Mouse (Mus musculus): ENCODE results near the gene Cilp. TPM values are rescaled to one million over a fixed set of nuclear protein-coding genes. Genes with fewer than 3 reads are reported as not detected.
"Not testable (repeated sequence)": the region's sequence is repeated elsewhere in the genome, so short reads cannot be mapped to it uniquely, and the experiment has no call there.

Cilp gene
- polyA plus RNA-seq, 1 experiment from 2014 or later: 1.5 TPM

DNA sequence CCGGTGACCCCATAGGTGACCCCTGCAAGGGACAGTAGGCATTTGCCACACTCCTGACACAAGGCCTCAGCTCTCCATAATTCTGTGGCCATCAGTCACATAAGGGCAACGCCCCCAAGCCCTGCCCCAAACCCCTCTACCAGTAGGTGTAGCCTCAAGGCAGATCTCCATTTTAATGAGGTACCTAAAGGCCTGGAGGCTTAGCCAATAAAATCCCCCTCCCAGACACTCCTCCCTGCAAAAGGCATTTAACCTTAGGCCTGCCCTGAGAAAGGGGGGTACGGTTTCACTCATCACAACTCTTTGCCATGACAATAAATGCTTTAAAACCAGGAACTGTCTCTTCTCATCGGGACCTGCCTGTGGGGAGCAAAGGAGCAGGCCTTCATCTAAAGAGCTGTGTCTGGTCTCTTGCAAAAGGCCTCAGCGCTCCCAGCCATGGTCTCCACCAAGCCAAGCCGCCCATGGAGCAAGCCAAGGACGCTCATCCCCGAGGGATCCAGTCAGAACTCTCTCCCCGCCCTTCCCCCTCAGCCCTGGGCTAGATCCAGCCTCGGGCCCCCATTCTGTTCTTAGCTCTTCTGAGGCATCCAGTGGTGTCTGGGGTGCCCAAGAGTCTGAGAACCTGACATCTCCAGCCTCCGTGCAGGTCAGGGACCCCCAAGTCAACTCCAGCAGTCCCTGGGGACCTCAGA, 8.9 kb upstream of the Cilp start:
- Histone ChIP-seq H3K4me2 (replicated peaks) (no peak overlapping the region), H3K9ac (no peak overlapping the region), H3K27ac (no peak overlapping the region), H3K27me3 (replicated peaks) (no peaks in the 10 kb centered on the region), H3K36me3 (no peaks in the 10 kb centered on the region), H3K9me3 (no peaks in the 10 kb centered on the region), H3K4me3 (replicated peaks) (no peak overlapping the region), H3K4me1 (replicated peaks) (no peaks in the 10 kb centered on the region)
- no peak for ATAC-seq
- WGBS: 72% methylated on average over 11 of the region's 11 CpGs

DNA sequence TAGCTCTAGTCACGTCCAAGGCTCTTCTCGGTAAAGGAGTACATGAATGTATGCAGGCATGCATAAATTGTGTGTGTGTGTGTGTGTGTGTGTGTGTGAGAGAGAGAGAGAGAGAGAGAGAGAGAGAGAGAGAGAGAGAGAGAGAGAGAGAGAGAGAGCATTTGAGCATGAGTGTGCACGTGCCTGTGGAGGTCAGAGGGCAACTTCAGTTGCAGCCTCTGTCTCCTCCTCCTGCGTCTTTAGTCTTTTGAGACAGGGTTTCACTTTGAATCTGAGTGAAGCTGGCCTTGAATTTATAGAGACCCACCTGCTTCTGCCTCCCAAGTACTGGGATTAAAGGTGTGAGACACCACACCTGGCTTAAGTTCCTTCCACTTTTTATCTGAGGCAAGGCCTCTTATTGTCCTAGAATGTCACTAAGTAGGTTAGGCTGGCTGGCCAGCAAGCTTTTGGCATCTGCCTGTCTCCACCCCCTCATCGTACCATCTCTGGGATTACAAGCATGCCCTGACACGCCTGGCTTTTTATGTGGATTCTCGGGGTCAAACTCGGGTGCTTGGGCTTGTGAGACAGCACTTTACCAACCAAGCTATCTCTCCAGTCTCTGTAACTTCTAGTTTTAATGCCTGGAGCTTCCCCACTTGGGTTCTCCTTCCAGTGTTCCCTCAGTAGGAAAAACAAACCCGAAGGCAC, 7.6 kb upstream of the Cilp start:
- no peak overlapping the region for H3K4me2 ChIP-seq (replicated peaks)
- H3K4me3 ChIP-seq (replicated peaks): no peak overlapping the region
- no peaks in the 10 kb centered on the region for H3K36me3 ChIP-seq
- H3K27me3 ChIP-seq (replicated peaks): no peaks in the 10 kb centered on the region
- no peak for ATAC-seq
- H3K4me1 ChIP-seq (replicated peaks): no peaks in the 10 kb centered on the region
- no peak overlapping the region for H3K9ac ChIP-seq
- 73% methylated on average over 9 of the region's 9 CpGs for WGBS
- no peaks in the 10 kb centered on the region for H3K9me3 ChIP-seq
- no peak overlapping the region for H3K27ac ChIP-seq

DNA sequence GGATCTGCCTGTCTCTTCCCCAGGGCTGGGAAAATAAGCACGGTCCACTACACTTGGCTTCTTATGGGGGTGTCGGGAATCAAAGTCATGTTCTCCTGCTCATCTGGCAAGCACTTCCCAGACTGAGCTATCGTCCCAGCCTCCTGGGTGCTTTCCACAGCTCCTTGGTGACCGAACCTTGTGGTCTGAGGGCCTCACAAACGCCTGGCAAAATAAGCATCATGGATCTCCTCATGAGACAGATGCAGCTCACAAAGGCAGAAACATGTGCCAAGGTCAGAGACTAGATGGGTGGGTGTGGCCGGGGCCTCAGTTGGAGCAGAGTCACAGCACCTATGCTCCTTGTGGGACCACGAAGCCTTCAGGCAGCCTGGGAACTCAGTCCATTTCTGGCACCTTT, 5.6 kb upstream of the Cilp start:
- H3K36me3 ChIP-seq: no peaks in the 10 kb centered on the region
- no peak overlapping the region for H3K27ac ChIP-seq
- 80% methylated on average over 7 of the region's 7 CpGs for WGBS
- no peak for ATAC-seq
- H3K4me3 ChIP-seq (replicated peaks): no peak overlapping the region
- H3K4me1 ChIP-seq (replicated peaks): 0 out of 2 replicates have a peak, but pooled peaks cover under 1% of the 10 kb centered on the region
- no peak overlapping the region for H3K9ac ChIP-seq
- no peaks in the 10 kb centered on the region for H3K9me3 ChIP-seq
- no peak overlapping the region for H3K4me2 ChIP-seq (replicated peaks)
- H3K27me3 ChIP-seq (replicated peaks): no peaks in the 10 kb centered on the region

DNA sequence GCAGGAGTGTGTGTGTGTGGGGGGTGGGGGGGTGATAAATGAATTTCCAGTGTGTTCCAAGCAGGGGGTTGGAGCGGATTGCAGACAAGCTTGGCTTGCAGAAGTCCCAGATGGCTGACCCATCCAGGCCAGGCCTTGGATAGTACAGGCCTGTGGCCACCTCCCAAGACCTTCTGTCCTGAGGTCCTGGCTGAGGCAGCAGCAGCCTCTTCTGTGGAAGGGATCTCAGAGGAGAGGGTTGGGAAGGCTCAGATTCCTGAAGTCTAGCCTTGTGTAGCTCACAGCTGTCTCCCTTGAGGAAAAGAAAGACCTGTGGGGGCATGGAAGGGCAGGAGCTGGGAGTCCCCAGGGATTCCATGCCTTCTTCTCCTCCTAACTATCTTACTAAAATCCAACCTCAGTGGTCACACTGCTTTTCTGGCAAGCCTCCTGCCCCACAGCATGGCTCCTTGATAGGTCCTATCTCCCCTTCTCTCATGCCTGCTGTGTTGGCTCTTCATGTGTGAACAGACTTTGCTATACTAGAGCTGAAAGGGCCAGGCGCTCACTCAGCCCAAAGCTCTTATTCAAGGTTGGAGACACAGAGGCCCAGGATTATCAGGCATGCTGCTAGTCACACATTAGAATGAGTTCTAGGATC, 3.3 kb upstream of the Cilp start:
- 91% methylated on average over 2 of the region's 2 CpGs for WGBS
- Histone ChIP-seq H3K9me3 (no peaks in the 10 kb centered on the region), H3K4me3 (replicated peaks) (no peak overlapping the region), H3K9ac (no peak overlapping the region), H3K27ac (no peak overlapping the region), H3K27me3 (replicated peaks) (no peaks in the 10 kb centered on the region), H3K36me3 (no peaks in the 10 kb centered on the region), H3K4me1 (replicated peaks) (peaks cover 11% of the 10 kb centered on the region; the same call in 1 of the 2 replicates), H3K4me2 (replicated peaks) (no peak overlapping the region)
- ATAC-seq: no peak

DNA sequence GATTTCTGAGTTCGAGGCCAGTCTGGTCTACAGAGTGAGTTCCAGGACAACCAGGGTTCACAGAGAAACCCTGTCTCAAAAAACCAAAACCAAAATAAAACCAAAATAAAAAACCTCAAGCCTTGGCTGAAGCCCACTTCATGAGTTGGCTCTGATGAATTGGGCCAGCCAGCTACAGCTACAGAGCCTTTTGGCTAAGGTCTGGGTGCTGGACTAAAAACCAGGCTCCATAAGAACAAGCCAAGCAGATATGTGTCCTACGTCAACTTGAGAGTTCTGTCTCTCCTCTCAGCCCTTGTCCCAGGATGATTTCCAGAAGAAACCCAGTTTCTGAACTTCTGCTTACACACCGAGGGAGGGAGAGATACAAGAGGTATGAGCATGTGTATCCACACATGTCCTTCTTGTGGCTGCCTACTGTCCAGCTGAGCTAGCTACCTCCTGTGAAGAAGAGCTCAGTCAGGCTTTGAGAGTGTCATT, 2.3 kb upstream of the Cilp start:
- no peak overlapping the region for H3K4me2 ChIP-seq (replicated peaks)
- H3K36me3 ChIP-seq: no peaks in the 10 kb centered on the region
- H3K27ac ChIP-seq: no peak overlapping the region
- no peak overlapping the region for H3K9ac ChIP-seq
- H3K27me3 ChIP-seq (replicated peaks): no peaks in the 10 kb centered on the region
- no peak for ATAC-seq
- 91% methylated on average over 3 of the region's 3 CpGs for WGBS
- no peak overlapping the region for H3K4me3 ChIP-seq (replicated peaks)
- H3K4me1 ChIP-seq (replicated peaks): peaks cover 14% of the 10 kb centered on the region; the same call in 1 of the 2 replicates
- H3K9me3 ChIP-seq: no peaks in the 10 kb centered on the region

DNA sequence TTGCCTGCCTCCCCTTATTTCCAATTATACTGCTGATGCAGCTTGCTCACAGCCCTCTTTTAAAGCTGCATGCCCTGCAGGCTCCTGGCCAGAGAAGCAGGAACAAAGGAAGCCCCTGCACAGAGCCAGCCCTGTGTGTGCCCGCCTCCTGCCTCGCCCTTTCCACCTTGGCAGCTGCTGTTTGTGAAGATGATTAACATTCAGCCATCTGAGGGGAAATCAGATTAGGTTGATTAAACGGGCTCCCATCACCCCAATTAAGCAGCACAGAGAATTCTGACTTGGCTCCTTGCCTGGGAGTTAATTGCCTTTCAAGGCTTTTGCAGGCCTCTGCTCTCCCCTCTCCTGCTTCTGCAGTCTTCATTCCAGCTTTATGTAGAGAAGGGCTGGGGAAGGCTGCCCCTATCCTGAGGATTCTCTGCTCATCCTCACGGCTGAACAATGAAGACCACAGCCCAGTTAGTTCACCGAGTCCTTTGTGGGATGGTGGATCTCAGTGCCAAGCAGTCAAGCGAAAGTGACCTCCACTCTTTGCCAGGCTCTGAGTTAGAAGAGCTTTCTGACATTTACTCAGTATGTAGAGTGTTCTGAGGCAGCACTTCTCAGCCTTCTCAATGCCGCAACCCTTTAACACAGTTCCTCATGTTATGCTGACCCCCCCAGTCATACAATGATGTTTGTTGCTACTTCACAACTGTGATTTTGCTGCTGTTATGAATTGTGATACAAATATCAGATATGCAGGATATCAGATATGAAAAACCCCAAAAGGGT, 2.9 kb downstream of the Cilp start:
- Histone ChIP-seq H3K4me1 (replicated peaks) (peaks cover 20% of the 10 kb centered on the region; the same call in 1 of the 2 replicates), H3K4me3 (replicated peaks) (no peak overlapping the region), H3K9me3 (no peaks in the 10 kb centered on the region), H3K27ac (no peak overlapping the region; the same call in 1 of the 2 replicates), H3K36me3 (no peaks in the 10 kb centered on the region), H3K4me2 (replicated peaks) (no peak overlapping the region), H3K27me3 (replicated peaks) (no peaks in the 10 kb centered on the region), H3K9ac (no peak overlapping the region)
- WGBS: 52% methylated on average over 7 of the region's 7 CpGs
- peak; percentile 75 for ATAC-seq

DNA sequence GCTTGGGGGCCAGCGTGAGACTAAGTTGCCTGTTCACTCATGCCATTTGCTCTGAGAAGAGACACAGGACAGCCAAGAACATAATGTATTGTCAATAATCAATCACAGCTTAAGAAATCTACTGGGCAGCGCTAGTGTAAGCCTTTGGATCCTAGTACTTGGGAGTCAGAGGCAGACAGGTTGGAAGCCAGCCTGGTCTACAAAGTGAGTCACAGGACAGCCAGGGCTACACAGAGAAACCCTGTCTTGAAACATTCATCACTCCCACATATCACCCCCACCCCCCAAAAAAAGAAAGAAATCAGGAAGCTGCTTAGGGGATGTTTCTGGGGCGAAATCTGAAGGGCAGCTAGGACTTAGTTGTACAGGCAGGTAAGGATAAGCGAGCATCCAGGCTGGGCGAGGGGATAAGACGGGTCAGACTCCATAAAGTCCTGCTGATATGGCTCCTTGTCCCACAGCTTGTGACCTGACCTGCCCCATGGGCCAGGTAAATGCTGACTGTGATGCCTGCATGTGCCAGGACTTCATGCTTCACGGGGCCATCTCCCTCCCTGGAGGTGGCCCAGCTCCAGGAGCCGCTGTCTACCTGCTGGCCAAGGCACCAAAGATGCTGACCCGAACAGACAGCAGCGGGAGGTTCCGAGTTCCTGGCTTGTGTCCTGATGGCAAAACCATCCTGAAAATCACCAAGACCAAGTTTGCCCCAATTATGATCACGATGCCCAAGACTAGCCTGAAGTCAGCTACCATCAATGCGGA, 8.2 kb downstream of the Cilp start:
- H3K4me1 ChIP-seq (replicated peaks): 0 out of 2 replicates have a peak, but pooled peaks cover 2% of the 10 kb centered on the region
- no peaks in the 10 kb centered on the region for H3K36me3 ChIP-seq
- no peaks in the 10 kb centered on the region for H3K9me3 ChIP-seq
- no peak overlapping the region for H3K9ac ChIP-seq
- 88% methylated on average over 13 of the region's 13 CpGs for WGBS
- H3K27ac ChIP-seq: no peak overlapping the region
- ATAC-seq: no peak
- H3K4me3 ChIP-seq (replicated peaks): no peak overlapping the region
- H3K4me2 ChIP-seq (replicated peaks): no peak overlapping the region
- H3K27me3 ChIP-seq (replicated peaks): no peaks in the 10 kb centered on the region

DNA sequence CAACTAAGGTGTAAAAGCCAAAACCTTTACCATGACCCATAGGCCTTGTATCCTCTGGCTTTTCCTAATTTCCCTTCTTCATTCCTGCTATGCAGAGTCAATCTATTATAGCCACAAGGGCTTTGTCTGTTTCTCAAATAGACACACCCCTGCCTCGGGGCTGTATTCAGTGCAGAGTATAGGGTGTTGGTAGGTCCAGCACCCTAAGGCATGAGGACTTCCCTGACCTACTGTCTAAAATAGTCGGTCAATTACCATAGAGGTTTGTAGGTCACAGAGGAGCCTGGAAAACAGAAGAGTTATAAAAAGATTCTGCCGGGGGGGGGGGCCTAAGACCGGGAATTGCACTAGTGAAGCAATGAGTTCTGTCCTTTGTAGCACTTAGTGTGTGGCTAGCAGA, 8.9 kb downstream of the Cilp start:
- Histone ChIP-seq H3K9ac (no peak overlapping the region), H3K27ac (no peak overlapping the region), H3K36me3 (no peaks in the 10 kb centered on the region), H3K9me3 (no peaks in the 10 kb centered on the region), H3K27me3 (replicated peaks) (no peaks in the 10 kb centered on the region), H3K4me1 (replicated peaks) (no peaks in the 10 kb centered on the region), H3K4me3 (replicated peaks) (no peak overlapping the region), H3K4me2 (replicated peaks) (no peak overlapping the region)
- 74% methylated on average over 4 of the region's 4 CpGs for WGBS
- ATAC-seq: no peak

DNA sequence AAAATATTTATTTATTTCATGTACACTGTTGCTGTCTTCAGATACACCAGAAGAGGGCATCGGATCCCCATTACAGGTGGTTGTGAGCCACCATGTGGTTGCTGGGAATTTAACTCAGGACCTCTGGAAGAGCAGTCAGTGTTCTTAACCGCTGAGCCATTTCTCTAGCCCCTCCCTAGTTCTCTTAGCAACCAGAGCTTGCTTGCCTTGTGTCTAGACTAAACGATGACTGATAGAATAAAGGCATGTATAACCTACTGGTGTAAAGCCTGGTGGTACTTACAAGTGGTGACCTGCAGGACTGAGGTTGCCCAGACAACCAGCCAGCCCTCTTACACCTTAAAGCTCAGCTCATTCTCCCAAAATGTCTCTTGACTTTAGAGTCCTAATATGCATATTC, 9.9 kb downstream of the Cilp start:
- not testable (repeated sequence) for H3K4me2 ChIP-seq (replicated peaks); ATAC-seq; H3K27ac ChIP-seq; H3K9me3 ChIP-seq; H3K4me3 ChIP-seq (replicated peaks); H3K27me3 ChIP-seq (replicated peaks); H3K4me1 ChIP-seq (replicated peaks); H3K36me3 ChIP-seq; H3K9ac ChIP-seq
- 69% methylated on average over 3 of the region's 3 CpGs for WGBS

DNA sequence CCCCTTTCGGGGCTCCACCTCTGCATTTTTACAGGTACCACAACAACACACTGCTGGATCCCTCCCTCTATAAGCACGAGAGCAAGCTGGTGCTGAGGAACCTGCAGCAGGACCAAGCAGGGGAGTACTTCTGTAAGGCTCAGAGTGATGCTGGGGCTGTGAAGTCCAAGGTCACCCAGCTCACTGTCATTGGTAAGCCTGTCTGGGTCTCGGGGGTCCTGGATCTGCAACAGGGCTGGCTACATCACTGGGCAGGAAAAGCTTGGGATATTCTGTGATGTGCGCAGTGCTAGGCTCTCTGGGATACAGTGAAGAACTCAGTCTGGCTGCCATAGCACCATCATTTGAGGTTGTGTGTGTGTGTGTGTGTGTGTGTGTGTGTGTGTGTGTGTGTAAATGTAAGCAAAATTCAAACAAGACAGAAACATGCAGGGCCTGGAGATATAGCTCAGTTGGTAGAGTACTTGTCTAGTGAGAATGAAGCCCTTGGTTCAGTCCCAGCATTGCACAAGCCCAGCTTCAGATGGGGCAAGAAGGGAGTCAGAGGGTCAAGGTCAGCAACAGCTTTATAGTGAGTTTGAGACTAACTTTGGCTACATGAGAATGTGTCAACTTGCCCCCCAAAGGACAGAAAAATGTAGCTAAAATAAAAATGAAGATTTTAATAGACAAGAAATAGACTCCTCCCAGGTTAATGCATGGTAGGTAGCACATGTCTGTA, 11.0 kb downstream of the Cilp start:
- Histone ChIP-seq H3K9me3 (no peaks in the 10 kb centered on the region), H3K27ac (no peak overlapping the region), H3K4me3 (replicated peaks) (no peak overlapping the region), H3K36me3 (no peaks in the 10 kb centered on the region), H3K4me2 (replicated peaks) (no peak overlapping the region), H3K4me1 (replicated peaks) (no peaks in the 10 kb centered on the region), H3K27me3 (replicated peaks) (no peaks in the 10 kb centered on the region), H3K9ac (no peak overlapping the region)
- ATAC-seq: no peak
- WGBS: 75% methylated on average over 4 of the region's 4 CpGs

DNA sequence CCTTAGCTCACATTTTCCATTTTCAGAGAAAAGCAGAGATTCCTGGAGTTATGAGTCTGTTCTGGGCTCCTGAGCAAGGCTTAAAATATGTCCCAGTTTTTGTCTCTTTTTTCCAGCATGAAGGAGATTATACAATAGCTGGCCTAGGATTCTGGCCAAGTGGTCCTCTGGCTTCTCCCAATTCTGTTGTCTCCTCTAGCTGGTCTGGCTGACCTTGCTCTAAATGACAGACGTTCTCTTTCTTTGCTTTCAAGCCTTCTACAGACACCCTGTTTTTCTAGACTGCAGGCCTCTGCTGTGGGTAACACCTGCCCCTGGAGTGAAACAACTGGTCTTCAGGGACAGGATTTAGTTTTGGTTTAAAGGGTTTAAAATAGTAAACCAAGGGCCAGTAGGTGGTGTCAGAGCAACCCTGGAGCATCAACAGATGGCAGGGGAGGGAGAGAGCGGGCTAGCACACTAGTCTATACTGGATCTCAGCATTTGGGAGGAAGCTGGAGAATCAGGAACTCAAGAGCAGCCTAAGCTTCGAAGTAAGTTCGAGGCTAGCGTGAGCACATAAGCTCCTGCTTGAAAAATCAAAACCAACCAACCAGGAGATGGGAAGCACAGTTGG, 16.7 kb downstream of the Cilp start:
- no peaks in the 10 kb centered on the region for H3K36me3 ChIP-seq
- no peaks in the 10 kb centered on the region for H3K27me3 ChIP-seq (replicated peaks)
- no peaks in the 10 kb centered on the region for H3K4me1 ChIP-seq (replicated peaks)
- no peak overlapping the region for H3K4me2 ChIP-seq (replicated peaks)
- WGBS: 73% methylated on average over 5 of the region's 5 CpGs
- no peak overlapping the region for H3K27ac ChIP-seq
- no peaks in the 10 kb centered on the region for H3K9me3 ChIP-seq
- H3K9ac ChIP-seq: no peak overlapping the region
- no peak overlapping the region for H3K4me3 ChIP-seq (replicated peaks)
- ATAC-seq: no peak
